Mouse (Mus musculus) spleen, adult 10 weeks (tissue): Measurements from ENCODE around the gene Tmem235. TPM values are rescaled to one million over a fixed set of nuclear protein-coding genes. Genes with fewer than 3 reads are reported as not detected.

Experiments
- polyA plus RNA-seq: library from polyadenylated mRNA; stranded (reverse); fragments of 350-450 nt; fragmentation: Illumina TruSeq; extraction: RNeasy Lipid Tissue Mini Kit (QIAGEN cat#74804); gene quantifications from one replicate; pipeline ENCODE4 v1.2.3, GENCODE M21; 2015; ENCODE audit warnings: low replicate concordance; ENCODE audit not compliant: insufficient read depth

Gene Tmem235
- not detected for polyA plus RNA-seq

DNA sequence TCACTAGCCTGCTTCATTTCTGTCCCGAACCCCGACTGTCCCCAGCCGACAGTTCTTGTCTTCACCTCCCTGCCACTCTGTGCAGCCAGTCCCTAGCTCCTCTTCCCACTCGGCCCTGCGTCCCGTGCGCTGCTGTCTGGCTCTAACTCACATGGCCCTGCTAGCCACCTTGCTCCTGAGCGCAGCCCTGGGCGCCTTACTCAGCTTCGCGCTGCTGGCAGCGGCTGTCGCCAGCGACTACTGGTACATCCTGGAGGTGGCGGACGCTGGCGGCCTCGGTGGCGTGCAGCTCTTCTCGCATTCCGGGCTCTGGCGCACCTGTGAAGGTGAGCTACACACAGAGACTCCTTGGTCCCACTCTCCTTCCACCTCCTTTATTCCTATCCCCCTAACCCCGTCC lies at the start of gene Tmem235:
TSS of gene Tmem235 (plus strand) at position 152 of the 400 bp plus-strand sequence.

DNA sequence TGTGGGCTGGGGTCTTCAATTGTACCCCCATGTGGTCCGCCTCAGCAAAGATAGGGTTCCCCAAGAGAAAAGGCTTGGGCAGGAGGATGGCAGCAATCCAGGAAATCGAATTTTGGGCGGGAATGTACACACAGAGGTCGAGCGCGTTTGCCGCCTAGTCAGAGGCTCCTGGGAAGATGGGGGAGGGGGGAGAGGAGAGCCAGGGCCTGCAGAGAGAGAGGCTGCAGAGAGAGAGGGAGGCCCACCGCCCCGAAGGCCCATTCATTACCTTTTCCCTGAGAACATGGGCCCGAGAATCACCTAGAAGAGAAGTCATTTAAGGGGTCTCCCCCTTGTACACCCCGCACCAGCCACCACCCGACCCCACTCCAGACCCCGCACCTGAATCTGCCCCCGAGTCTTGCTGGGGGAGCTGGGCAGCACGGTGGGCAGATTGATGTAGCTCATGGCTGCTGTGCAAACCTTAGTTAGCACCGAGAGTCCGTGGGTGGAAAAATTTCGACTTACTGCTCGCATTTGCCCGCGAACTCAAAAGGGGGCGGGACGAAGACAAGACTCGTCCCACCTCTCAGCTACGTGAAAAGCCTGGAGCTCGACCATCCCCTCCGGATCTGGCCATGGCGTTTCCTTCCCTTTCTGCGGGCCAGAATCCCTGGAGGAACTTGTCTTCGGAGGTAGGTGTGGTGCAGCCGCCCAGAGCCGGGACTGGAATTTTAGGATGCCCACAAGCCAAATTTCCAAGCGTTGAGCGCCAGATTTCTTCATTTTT lies 35.0 kb upstream of the Tmem235 start, which contains the start of the genes Afmid and Tk1:
TSS of gene Afmid (plus strand) at position 592 of the 769 bp plus-strand sequence.
TSS of gene Tk1 (minus strand) at position 760 of the 769 bp plus-strand sequence.

GRCm38 (mm10) chr11:117848985-117849671 lies 11.4 kb upstream of the Tmem235 start, which contains the start of gene Birc5:
Gene Birc5, plus strand, starts transcription at chr11:117849251.

DNA sequence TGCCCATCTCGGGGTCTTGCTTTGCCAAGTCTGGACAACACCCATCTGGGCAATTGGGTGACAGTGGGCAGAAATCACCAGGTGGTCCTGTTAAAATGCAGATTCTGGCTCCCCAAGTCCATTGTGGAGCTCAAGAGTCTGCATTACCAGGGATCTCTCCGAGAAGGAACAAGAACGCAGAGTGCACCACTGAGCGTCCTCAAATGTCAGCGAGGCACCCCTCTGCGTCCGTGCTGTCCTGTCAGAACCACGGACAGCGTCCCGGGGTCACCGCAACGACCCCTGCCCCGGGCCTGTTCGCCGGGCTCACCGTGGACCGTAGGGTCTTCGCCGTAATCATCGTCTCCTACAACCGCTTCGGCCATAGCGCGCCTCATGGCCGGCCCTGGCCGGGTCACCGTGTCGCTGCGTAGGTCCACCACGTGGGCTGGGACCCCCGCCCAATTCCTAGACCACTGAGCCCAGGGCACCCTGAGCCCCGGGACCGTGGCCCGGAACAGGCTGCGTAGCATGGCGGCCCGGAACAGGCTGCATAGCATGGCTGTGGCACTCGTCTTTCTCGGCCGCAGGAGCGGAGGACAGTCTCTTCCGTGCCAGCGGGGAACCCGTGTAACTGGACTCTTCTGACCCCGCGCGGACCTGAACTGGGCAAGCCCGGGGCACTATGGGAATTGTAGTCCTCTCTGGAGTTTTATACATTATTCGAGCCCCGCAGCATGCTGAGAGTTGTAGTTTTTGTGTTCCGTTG lies 12.5 kb downstream of the Tmem235 start, which contains the start of gene Tha1:
TSS of gene Tha1 (minus strand) at position 621 of the 748 bp plus-strand sequence.

Other genes with a start within 250 kb of the Tmem235 start
- 26.1 TPM for gene Tnrc6c, start 206.5 kb upstream of the Tmem235 start, polyA plus RNA-seq
- 9.9 TPM for gene Tmc8, start 78.7 kb upstream of the Tmem235 start, polyA plus RNA-seq
- gene Tmc6, start 78.6 kb upstream of the Tmem235 start, polyA plus RNA-seq, result 66.0 TPM
- gene 6030468B19Rik, start 63.1 kb upstream of the Tmem235 start, polyA plus RNA-seq, result 0.77 TPM
- 9.4 TPM for gene Gm20708, start 51.1 kb upstream of the Tmem235 start, polyA plus RNA-seq
- gene Syngr2, start 51.1 kb upstream of the Tmem235 start, polyA plus RNA-seq, result 92.3 TPM
- 18.5 TPM for gene Afmid, start 34.8 kb upstream of the Tmem235 start, polyA plus RNA-seq
- 27.2 TPM for gene Tk1, start 34.7 kb upstream of the Tmem235 start, polyA plus RNA-seq
- 45.7 TPM for gene Birc5, start 11.5 kb upstream of the Tmem235 start, polyA plus RNA-seq
- 3.8 TPM for gene Tha1, start 12.7 kb downstream of the Tmem235 start, polyA plus RNA-seq
- gene Socs3, start 109.3 kb downstream of the Tmem235 start, polyA plus RNA-seq, result 8.3 TPM
- 21.2 TPM for gene Pgs1, start 125.5 kb downstream of the Tmem235 start, polyA plus RNA-seq